Mouse (Mus musculus) midbrain, embryonic 12.5 days (tissue): Measurements from ENCODE around the gene Hist1h1b. TPM values are rescaled to one million over a fixed set of nuclear protein-coding genes. Genes with fewer than 3 reads are reported as not detected.
"Not testable (repeated sequence)": the region's sequence is repeated elsewhere in the genome, so short reads cannot be mapped to it uniquely, and the experiment has no call there.

ENCODE experiments used
- ATAC-seq: fragments of 200-750 bp; cut with Nextera tagmentation; 2 replicates; pipeline ENCODE4 v1.8.0; 2017; ENCODE audit warnings: low read depth, moderate TSS enrichment, moderate library complexity; ENCODE audit not compliant: low FRiP score
- H3K27ac ChIP-seq: fragments of 300-500 bp; sonication (generic); replicated peaks from 2 replicates; pipeline ENCODE4 v1.5.1; 2016; ENCODE audit warnings: mild to moderate bottlenecking
- H3K27me3 ChIP-seq: fragments of 300-500 bp; sonication (generic); 2 replicates; pipeline ENCODE4 v1.6.1; 2016; ENCODE audit warnings: mild to moderate bottlenecking
- H3K36me3 ChIP-seq: fragments of 300-500 bp; sonication (generic); 2 replicates; pipeline ENCODE4 v1.6.1; 2016
- H3K4me1 ChIP-seq: fragments of 300-500 bp; sonication (generic); 2 replicates; pipeline ENCODE4 v1.6.1; 2016
- H3K4me2 ChIP-seq: fragments of 300-500 bp; sonication (generic); replicated peaks from 2 replicates; pipeline ENCODE4 v1.6.1; 2016; ENCODE audit warnings: mild to moderate bottlenecking, moderate library complexity
- H3K4me3 ChIP-seq: fragments of 300-500 bp; sonication (generic); 2 replicates; pipeline ENCODE4 v1.5.1; 2016; ENCODE audit warnings: mild to moderate bottlenecking
- H3K9ac ChIP-seq: fragments of 300-500 bp; sonication (generic); replicated peaks from 2 replicates; pipeline ENCODE4 v1.6.1; 2016; ENCODE audit warnings: mild to moderate bottlenecking, moderate library complexity
- H3K9me3 ChIP-seq: fragments of 300-500 bp; sonication (generic); 2 replicates; pipeline ENCODE4 v1.6.1; 2016; ENCODE audit warnings: mild to moderate bottlenecking
- WGBS: fragments of 180-500 bp; shearing (Covaris S2); methylation state at CpG from one replicate; pipeline ENCODE4 v1.1.7; 2016; 5-methylcytosine and 5-hydroxymethylcytosine counted together
- polyA plus RNA-seq: library from polyadenylated mRNA; unstranded; fragments of >200 nt; fragmentation: Nextera tagmentation; extraction: Ambion mirVana; gene quantifications from 2 replicates; pipeline ENCODE4 v1.2.1, GENCODE M21; 2016

The Hist1h1b gene
- polyA plus RNA-seq, 1 experiment from 2014 or later: 37.6 TPM

DNA sequence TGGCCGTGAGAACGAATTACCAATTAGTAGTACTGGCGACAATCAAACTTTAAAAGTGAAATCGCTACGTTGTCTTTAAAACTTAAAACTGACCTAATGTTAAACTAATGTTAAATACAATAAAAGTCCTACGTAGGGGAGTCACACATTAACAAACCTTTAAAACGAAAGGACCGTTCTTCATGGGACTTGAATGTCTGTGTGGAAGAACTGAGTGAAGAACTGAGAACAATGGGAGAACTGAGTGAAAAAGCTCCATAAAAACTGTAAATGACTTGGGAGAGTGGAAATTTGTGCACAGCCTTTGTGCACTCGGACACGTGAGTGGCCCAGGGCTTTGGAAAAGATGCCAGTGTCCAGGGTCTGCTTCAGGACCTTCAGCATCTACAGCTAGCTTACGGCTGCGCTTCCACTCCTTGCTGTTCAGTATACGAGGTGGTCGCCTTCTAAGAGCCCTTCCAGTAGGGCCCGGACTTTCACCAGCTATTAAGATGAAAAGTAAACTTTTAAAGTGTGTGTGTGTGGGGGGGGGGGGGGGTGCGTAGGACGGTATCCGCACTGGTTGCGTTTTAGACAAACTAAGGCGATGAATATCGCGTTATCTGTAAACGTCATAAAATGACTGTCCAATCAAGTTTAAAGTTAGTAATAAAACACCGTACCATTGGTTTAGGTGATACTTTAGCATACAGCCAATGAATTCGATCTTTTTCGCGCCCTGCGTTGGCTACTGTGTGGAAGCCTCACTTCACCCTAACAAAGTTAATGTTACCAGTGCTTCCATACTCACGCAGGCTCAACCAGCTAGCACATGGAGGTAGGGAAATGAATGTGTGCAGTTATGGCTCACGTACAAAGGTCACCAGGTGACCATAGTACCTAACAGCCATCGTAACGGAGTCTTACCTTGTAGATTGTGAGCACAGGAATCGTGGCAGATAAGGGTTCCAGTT is 1.3 kb downstream of the Hist1h1b start:
- no peaks in the 10 kb centered on the region for H3K36me3 ChIP-seq
- H3K9ac ChIP-seq: peak overlapping the region; percentile 83
- H3K27ac ChIP-seq: peak overlapping the region; percentile 95
- H3K4me3 ChIP-seq: peak overlapping the region; percentile 57
- no peaks in the 10 kb centered on the region for H3K27me3 ChIP-seq
- peaks cover 27% of the 10 kb centered on the region for H3K4me1 ChIP-seq
- peak overlapping the region; percentile 90 for H3K4me2 ChIP-seq
- WGBS: 6% methylated on average over 32 of the region's 33 CpGs
- H3K9me3 ChIP-seq: no peaks in the 10 kb centered on the region
- ATAC-seq: peak; percentile 84

DNA sequence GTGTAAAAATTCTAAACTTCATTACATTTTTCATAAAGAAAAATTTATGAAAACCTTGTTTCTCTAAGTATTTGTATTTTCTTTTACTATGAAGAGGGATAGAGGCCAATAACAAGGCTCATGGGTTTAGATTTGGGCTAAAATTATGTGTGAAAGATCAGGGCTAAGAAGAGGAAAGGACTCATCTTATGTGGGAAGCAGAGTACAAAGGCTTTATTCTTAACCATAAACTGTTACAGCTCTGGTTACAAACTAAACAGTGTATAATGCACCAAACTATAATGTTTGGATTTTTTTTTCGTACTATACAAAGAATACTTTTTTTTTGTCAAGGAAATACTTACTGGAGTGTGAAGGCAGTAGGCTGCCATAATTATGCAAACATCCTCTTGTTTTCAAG is 24.7 kb downstream of the Hist1h1b start:
- Histone ChIP-seq H3K4me2 (peak overlapping the region; percentile 33; the same call in 1 of the 2 replicates), H3K36me3 (no peaks in the 10 kb centered on the region), H3K4me1 (peaks cover 13% of the 10 kb centered on the region; the same call in 1 of the 2 replicates), H3K27ac (no peak overlapping the region), H3K9me3 (no peaks in the 10 kb centered on the region), H3K9ac (no peak overlapping the region), H3K4me3 (no peak overlapping the region), H3K27me3 (no peaks in the 10 kb centered on the region)
- 73% methylated on average over 1 of the region's 1 CpGs for WGBS
- ATAC-seq: no peak

DNA sequence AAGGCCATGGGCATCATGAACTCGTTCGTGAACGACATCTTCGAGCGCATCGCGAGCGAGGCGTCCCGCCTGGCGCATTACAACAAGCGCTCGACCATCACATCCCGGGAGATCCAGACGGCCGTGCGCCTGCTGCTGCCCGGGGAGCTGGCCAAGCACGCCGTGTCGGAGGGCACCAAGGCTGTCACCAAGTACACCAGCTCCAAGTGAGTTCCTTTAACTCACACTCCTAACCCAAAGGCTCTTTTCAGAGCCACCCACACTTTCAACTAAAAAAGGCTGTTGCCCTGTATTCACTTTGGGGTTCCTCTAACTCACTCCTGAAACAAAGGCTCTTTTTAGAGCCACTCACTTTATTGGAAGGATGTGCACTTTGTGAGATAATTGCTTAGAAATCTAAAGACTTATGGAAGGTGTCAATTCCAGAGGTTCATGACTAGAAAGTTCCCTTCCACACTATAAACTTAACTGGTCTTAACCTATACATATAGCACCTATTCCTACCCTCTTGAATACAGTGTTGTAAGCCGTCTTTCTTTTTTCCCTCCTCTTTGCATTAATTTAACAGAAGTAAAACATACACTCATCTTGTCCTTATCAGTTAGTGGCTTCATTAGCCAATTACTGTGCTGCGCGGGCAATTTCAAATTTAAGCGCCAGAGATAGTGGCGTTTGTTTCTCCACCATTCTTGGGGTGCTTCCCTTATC is 26.0 kb downstream of the Hist1h1b start:
- peak overlapping the region; percentile 71 for H3K4me2 ChIP-seq
- not testable (repeated sequence) for H3K9me3 ChIP-seq, H3K36me3 ChIP-seq, H3K27me3 ChIP-seq
- under 1% methylated on average over 23 of the region's 26 CpGs for WGBS
- H3K27ac ChIP-seq: peak overlapping the region; percentile 95
- ATAC-seq: peak; percentile 5; the same call in 1 of the 2 replicates
- H3K4me3 ChIP-seq: peak overlapping the region; percentile 47
- peaks cover 14% of the 10 kb centered on the region for H3K4me1 ChIP-seq
- peak overlapping the region; percentile 52 for H3K9ac ChIP-seq

DNA sequence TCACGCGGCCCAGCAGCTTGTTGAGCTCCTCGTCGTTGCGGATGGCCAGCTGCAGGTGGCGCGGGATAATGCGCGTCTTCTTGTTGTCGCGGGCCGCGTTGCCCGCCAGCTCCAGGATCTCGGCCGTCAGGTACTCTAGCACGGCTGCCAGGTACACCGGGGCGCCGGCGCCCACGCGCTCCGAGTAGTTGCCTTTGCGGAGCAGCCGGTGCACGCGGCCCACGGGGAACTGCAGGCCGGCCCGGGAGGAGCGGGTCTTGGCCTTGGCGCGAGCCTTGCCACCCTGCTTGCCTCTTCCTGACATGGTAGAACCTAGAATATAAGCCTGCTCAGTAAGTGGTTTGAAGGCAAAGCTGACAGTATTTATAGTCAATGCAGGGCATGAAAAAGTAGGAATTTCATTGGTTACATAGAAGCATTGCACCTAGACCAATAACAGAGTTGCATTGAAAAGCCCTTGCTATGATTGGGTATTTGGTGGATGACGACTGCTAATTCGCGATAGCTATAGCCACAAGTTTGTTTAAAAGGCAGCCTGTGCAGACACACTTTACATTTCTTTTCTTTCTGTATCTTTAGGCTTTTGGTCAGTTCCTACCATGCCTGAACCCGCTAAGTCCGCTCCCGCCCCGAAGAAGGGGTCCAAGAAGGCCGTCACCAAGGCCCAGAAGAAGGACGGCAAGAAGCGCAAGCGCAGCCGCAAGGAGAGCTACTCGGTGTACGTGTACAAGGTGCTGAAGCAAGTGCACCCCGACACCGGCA is 26.7 kb downstream of the Hist1h1b start, which contains the start of the genes Hist1h2ak and Hist1h2bn:
Gene Hist1h2ak, minus strand, starts transcription at position 304 of the 762 bp plus-strand sequence.
Gene Hist1h2bn, plus strand, starts transcription at position 600 of the 762 bp plus-strand sequence.
- not testable (repeated sequence) for H3K27me3 ChIP-seq, H3K36me3 ChIP-seq, H3K9me3 ChIP-seq
- Histone ChIP-seq H3K27ac (peak within 1 kb of the TSS; percentile 95), H3K4me3 (peak within 1 kb of the TSS; percentile 47), H3K4me2 (peak within 1 kb of the TSS; percentile 71), H3K9ac (peak within 1 kb of the TSS; percentile 60), H3K4me1 (peaks cover 21% of the 10 kb centered on the region)
- 0% methylated on average over 44 of the region's 50 CpGs for WGBS
- peak; percentile 93 for ATAC-seq

DNA sequence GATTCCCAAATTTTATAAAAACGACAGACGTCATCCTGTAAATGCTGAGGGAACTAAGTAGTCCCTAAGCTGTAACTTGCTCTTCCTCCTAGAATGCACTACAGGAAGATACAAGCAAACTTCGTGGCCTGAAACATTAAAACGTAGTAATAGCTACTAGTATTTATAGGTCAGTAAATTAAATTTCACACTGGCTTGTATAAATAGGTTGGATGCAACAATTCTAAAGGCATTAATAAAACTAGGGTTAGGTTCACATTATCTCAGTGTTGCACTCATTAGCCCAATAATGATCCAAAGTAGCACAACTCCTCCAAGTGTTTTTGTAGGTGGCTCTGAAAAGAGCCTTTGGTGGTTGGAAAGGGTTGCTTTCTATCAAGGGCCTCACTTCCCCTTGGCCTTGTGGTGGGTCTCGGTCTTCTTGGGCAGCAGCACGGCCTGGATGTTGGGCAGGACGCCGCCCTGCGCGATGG is 27.3 kb downstream of the Hist1h1b start:
- H3K36me3 ChIP-seq: no peaks in the 10 kb centered on the region
- ATAC-seq: no peak
- peak overlapping the region; percentile 95 for H3K27ac ChIP-seq
- H3K9ac ChIP-seq: peak overlapping the region; percentile 60
- WGBS: 4% methylated on average over 10 of the region's 10 CpGs
- no peaks in the 10 kb centered on the region for H3K9me3 ChIP-seq
- H3K4me3 ChIP-seq: peak overlapping the region; percentile 47
- H3K4me2 ChIP-seq: peak overlapping the region; percentile 71
- H3K27me3 ChIP-seq: no peaks in the 10 kb centered on the region
- H3K4me1 ChIP-seq: peaks cover 24% of the 10 kb centered on the region

DNA sequence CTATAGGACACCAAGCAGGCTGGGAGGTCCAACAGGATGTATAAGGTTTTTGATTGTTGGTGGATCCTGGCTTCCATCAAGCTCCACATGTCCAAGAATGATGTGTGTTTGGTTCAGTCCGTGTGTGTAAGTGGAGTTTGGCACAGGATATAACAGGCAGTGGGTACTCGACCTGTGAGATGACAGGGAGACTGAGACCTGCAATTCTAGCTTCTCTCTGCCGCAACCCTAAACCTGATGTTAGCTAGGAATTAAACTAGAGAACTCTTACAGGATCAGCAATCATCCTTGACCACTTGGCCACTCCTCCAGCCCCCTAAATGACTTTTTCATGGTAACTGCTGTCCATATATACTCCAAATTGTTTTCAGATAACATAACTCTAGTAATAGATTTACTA is 28.1 kb downstream of the Hist1h1b start:
- Histone ChIP-seq H3K27me3 (no peaks in the 10 kb centered on the region), H3K36me3 (no peaks in the 10 kb centered on the region), H3K9me3 (no peaks in the 10 kb centered on the region), H3K9ac (0 out of 2 replicates have a peak overlapping the region, but pooled peaks have one; percentile 24), H3K27ac (peak overlapping the region; percentile 95), H3K4me2 (peak overlapping the region; percentile 71), H3K4me1 (peaks cover 27% of the 10 kb centered on the region), H3K4me3 (no peak overlapping the region)
- WGBS: 39% methylated on average over 3 of the region's 3 CpGs
- no peak for ATAC-seq

DNA sequence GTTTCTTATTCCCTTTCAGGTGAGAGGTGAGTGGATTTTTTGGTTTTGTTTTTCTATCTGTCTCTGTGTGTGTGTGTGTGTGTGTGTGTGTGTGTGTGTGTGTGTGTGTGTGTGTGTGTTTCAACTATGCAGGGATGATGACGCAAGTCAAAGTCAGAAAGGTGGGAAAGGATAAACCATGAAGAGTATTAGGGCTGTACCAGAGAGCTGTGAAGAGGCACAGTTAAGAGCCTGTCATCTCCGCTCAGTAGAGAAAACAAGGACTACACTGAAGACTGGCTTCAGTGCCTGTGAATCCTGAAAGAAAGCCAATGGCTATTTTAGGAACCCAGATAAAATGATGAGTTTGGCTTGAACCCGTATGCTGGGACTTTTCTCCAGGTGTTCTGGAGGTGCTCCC is 28.6 kb downstream of the Hist1h1b start:
- ATAC-seq: no peak
- WGBS: 78% methylated on average over 3 of the region's 3 CpGs
- H3K27me3 ChIP-seq: no peaks in the 10 kb centered on the region
- H3K4me1 ChIP-seq: peaks cover 28% of the 10 kb centered on the region
- peak overlapping the region; percentile 95 for H3K27ac ChIP-seq
- no peak overlapping the region for H3K9ac ChIP-seq
- no peaks in the 10 kb centered on the region for H3K9me3 ChIP-seq
- H3K36me3 ChIP-seq: no peaks in the 10 kb centered on the region
- H3K4me3 ChIP-seq: no peak overlapping the region
- no peak overlapping the region; the same call in 1 of the 2 replicates for H3K4me2 ChIP-seq

DNA sequence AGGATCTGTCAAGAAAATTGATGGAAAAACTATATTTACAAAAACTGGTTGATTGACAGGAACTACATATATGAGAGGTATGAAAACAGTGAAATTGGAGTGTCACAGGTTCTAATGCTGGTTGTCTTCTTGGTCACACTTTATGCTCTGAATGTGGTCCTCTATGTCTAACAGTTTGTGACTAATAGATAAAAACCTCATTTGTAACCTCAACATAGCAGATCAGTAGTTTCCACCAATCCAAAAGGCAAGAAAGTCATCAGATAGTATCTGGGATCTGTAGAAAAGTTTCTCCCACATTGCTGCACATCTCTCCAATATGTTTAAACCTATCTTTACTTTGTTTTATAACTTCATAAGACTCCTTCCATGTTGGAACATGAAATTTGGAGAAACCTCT is 29.0 kb downstream of the Hist1h1b start:
- no peak overlapping the region for H3K4me2 ChIP-seq
- no peaks in the 10 kb centered on the region for H3K27me3 ChIP-seq
- no peaks in the 10 kb centered on the region for H3K9me3 ChIP-seq
- no peak overlapping the region for H3K4me3 ChIP-seq
- peak overlapping the region; percentile 95; the same call in 1 of the 2 replicates for H3K27ac ChIP-seq
- H3K36me3 ChIP-seq: no peaks in the 10 kb centered on the region
- no peak for ATAC-seq
- no peak overlapping the region for H3K9ac ChIP-seq
- peaks cover 28% of the 10 kb centered on the region for H3K4me1 ChIP-seq

DNA sequence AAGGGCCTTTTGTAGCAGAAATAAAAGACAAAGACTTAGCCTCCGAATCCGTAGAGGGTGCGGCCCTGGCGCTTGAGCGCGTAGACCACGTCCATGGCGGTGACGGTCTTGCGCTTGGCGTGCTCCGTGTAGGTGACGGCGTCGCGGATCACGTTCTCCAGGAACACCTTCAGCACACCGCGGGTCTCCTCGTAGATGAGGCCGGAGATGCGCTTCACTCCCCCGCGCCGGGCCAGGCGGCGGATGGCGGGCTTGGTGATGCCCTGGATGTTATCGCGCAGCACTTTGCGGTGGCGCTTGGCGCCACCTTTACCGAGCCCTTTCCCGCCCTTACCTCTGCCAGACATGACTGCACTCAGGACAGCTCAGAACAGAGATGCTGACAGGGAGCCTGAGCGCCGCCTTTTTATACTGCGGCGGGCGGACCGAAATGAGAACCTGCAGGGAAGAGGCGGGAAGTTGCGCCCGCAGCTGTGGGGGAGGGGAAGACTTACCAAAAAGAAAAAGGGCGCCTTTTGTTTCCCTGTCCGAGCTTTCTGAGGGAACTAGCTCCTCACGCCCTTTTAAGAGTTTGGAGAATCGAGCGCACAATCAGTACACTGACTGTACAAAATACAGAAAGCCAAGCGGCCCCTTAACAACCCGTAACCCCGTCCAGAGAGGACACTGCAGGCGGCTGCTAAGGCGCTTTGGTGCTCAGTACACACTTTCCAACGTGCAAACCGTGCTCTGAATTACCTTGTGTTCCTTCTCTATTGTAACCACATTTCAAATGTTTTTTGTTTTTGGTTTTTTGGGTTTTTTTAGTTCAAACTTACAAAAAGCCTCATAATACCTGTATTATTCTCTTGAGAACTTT is 30.0 kb downstream of the Hist1h1b start, which contains the start of gene Hist1h4k:
Gene Hist1h4k, minus strand, starts transcription at position 347 of the 859 bp plus-strand sequence.
- Histone ChIP-seq H3K4me1 (peaks cover 28% of the 10 kb centered on the region), H3K4me2 (peak within 1 kb of the TSS; percentile 86), H3K4me3 (peak within 1 kb of the TSS; percentile 56), H3K9ac (peak within 1 kb of the TSS; percentile 71), H3K27ac (peak within 1 kb of the TSS; percentile 95)
- H3K9me3 ChIP-seq, H3K36me3 ChIP-seq, H3K27me3 ChIP-seq: not testable (repeated sequence)
- peak; percentile 85 for ATAC-seq
- 0% methylated on average over 50 of the region's 56 CpGs for WGBS

DNA sequence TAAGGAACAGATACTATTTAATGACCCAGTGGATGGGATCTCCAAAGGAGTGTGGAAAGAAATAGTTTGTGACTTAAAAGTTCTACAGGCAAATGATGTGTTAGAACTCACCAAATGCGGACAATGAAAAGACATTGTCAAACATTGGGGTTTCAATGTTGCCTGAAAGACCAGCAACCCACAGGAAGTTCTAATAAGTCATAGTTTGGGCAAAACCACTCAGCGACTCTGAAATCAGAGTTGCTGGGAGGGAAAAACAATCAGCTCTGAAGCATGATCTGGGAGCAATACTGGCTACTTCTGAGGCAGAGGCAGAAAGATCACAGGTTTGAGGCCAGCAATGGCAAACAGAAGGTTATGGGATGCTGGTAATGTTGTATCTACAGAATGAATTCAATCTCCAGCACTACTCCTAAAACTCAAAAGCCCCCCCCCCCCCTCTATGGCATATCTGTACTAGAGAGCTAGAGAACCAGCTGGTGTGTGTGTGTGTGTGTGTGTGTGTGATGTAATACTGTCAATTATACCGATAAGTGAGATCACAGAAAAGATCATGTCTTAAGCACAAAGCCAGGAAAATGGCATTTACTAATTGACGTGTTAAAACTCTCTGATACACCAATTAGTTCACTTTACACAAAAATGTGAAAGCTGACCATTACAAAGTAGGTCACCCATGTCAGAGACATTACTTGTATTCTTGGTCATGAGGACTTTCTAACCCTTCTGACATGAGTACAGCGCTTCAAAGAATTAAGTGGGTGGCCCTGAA is 30.9 kb downstream of the Hist1h1b start:
- H3K4me2 ChIP-seq: peak overlapping the region; percentile 86
- H3K4me3 ChIP-seq: peak overlapping the region; percentile 56
- WGBS: 6% methylated on average over 5 of the region's 5 CpGs
- H3K9me3 ChIP-seq: no peaks in the 10 kb centered on the region
- H3K4me1 ChIP-seq: peaks cover 26% of the 10 kb centered on the region
- H3K27ac ChIP-seq: peak overlapping the region; percentile 94
- H3K9ac ChIP-seq: peak overlapping the region; percentile 71
- H3K27me3 ChIP-seq: no peaks in the 10 kb centered on the region
- ATAC-seq: no peak
- H3K36me3 ChIP-seq: no peaks in the 10 kb centered on the region
